Mouse (Mus musculus): ENCODE data around the gene Lrig3.

GRCm38 (mm10) chr10:126062812-126063211, 96.8 kb downstream of the Lrig3 start:
- no peak for TF ChIP-seq CTCF (IDR thresholded peaks at IDR 0.05; ENCODE audit: control insufficient read depth, insufficient read depth, insufficient read length)
- no peak for TF ChIP-seq MYOD1 (IDR thresholded peaks at IDR 0.05; ENCODE audit: control insufficient read depth, insufficient read length, low read depth)
- TF ChIP-seq MAX (IDR thresholded peaks at IDR 0.05), result no peak
- TF ChIP-seq USF1 (IDR thresholded peaks at IDR 0.05; ENCODE audit: low read depth), result no peak
